In the genomic region with DNA sequence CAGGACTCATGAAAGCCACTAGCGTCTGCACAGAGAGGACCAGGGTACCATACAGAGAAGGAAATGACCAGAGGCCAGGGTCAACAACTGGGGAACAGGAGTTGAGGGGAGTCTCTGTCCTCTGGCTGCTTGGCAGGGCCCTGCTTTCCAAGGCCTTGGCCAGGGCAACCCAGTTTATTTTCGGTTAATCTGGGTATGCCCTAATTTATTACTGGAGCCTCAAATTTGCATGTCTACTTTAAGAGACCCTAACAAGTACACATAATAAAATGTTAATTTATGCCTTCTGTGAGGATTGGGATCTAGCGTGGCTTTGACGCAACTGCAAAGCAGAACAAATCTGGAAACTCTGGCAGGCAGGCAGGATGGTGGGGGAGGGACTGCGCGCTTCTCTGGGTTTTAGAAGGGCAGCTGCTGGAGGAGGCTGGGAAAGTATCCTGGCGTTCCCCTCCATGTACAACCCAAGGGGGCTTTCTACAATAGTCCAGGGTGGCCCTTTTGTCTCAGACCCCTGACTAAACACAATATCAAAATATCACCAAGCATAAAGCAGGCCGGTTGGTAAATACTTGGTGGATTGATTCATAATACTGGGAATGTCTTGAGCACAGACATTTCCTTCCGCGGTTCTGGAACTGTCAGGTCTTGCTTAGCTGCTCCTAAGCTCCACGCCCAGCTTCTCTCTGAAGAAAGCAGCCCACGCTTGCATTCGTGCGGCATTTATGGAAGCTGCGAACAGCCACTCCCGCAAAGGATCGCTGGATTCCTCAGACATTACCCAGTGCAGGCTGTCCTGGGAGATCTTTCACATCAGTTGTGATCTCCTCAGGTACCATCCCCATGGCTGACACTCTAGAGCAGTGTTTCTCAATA, we compare ENCODE assay signal across 9 mouse cellular contexts.
DNase-seq lines count a peak whose midpoint lies in the region; ATAC-seq and TF ChIP-seq lines count a peak whose summit lies in the region.
"Had no signal": no experiment of that assay in that cellular context is flagged by ENCODE, and none has a peak within 500 bp of the region (broad histone marks: within the 10 kb centered on the region; RNA-seq: fewer than 3 reads in every experiment).

No protein-coding gene starts in this region.

- H3K9ac ChIP-seq in kidney, embryonic 15.5 days, result no peak overlapping the region
- H3K9ac ChIP-seq in liver, postnatal 0 days (replicated peaks), result no peak overlapping the region

- TF ChIP-seq CTCF in liver, postnatal 0 days (IDR thresholded peaks at IDR 0.05; ENCODE audit: low read depth), result no peak

- H3K27me3 ChIP-seq in kidney, embryonic 15.5 days, result no peaks in the 10 kb centered on the region
- no peaks in the 10 kb centered on the region for H3K27me3 ChIP-seq in liver, postnatal 0 days (ENCODE audit: insufficient read depth, low read length)

- peak; percentile 78 for ATAC-seq in kidney, embryonic 15.5 days (replicated peaks; ENCODE audit: low FRiP score)
- no peak for ATAC-seq in liver, postnatal 0 days

- TF ChIP-seq EP300 in liver, postnatal 0 days (IDR thresholded peaks at IDR 0.05; ENCODE audit: low read depth), result no peak

- peaks cover 11% of the 10 kb centered on the region for H3K4me1 ChIP-seq in kidney, embryonic 15.5 days
- no peaks in the 10 kb centered on the region for H3K4me1 ChIP-seq in liver, postnatal 0 days (ENCODE audit: insufficient read depth)

- no peaks in the 10 kb centered on the region for H3K9me3 ChIP-seq in kidney, embryonic 15.5 days (replicated peaks)
- no peaks in the 10 kb centered on the region for H3K9me3 ChIP-seq in liver, postnatal 0 days (ENCODE audit: low read length)

- 34% methylated on average over 17 of the region's 17 CpGs for WGBS in kidney, embryonic 15.5 days
- 80% methylated on average over 17 of the region's 17 CpGs for WGBS in liver, postnatal 0 days (ENCODE audit: insufficient replicate concordance)

- H3K4me2 ChIP-seq in kidney, embryonic 15.5 days, result peak overlapping the region; percentile 46
- no peak overlapping the region for H3K4me2 ChIP-seq in liver, postnatal 0 days (ENCODE audit: low read depth, low read length)

- no peak overlapping the region for H3K4me3 ChIP-seq in kidney, embryonic 15.5 days (replicated peaks)
- H3K4me3 ChIP-seq in liver, postnatal 0 days (ENCODE audit: low read depth, low read length), result no peak overlapping the region

- no peaks in the 10 kb centered on the region for H3K36me3 ChIP-seq in kidney, embryonic 15.5 days
- H3K36me3 ChIP-seq in liver, postnatal 0 days (replicated peaks; ENCODE audit: insufficient read depth, low read length), result no peaks in the 10 kb centered on the region

- no peak overlapping the region for H3K27ac ChIP-seq in kidney, embryonic 15.5 days
- no peak overlapping the region for H3K27ac ChIP-seq in liver, postnatal 0 days (ENCODE audit: low read depth)

- intact Hi-C loops in left cerebral cortex, postnatal 36 days (cut with DNase I), result loop anchor here (2.0 to 10.0 kb wide), 7 partner anchors 15 to 641 kb away; a partner anchor contains a TSS
- intact Hi-C loops in heart, postnatal 10 days (cut with DNase I), result no loop called here

- peak; percentile 22 for DNase-seq in ZHBTc4 (ENCODE audit: low read depth, low spot score)
- peak; percentile 93 for DNase-seq in brain, adult 2 months (ENCODE audit: low read depth, low spot score)
- DNase-seq in left cerebral cortex, postnatal 36 days (ENCODE audit: low spot score in 2 of 2), result peak; percentile 78 to 82
- no peak for DNase-seq in thymus, postnatal 0 days (ENCODE audit: low spot score)
- no peak for DNase-seq in liver, postnatal 0 days
- DNase-seq in heart, adult 8-10 months (ENCODE audit: low spot score), result no peak
- DNase-seq in heart, postnatal 10 days, result no peak
- DNase-seq: thymus, adult 2 months had no signal

Comparison
In these comparisons a context has a peak if more than half of its experiments do, and no peak if none do; other contexts are left out.
1. DNase-seq: peak in ZHBTc4 (single experiment), brain, adult 2 months (single experiment) and left cerebral cortex, postnatal 36 days (2 of 2); none in thymus, postnatal 0 days (single experiment), liver, postnatal 0 days (single experiment), heart, adult 8-10 months (single experiment) and heart, postnatal 10 days (0 of 2).